Mouse (Mus musculus): Measurements from ENCODE around the gene Tmem14a. TPM values are rescaled to one million over a fixed set of nuclear protein-coding genes. Genes with fewer than 3 reads are reported as not detected.
"Not testable (repeated sequence)": the region's sequence is repeated elsewhere in the genome, so short reads cannot be mapped to it uniquely, and the experiment has no call there.

Tmem14a gene
- polyA plus RNA-seq, 1 experiment from 2014 or later, result 16.7 TPM

GRCm38 (mm10) chr1:21276158-21276557, 57.8 kb downstream of the Tmem14a start:
- H3K27me3 ChIP-seq; H3K4me2 ChIP-seq (replicated peaks); H3K27ac ChIP-seq; H3K36me3 ChIP-seq; H3K4me3 ChIP-seq (replicated peaks); H3K9ac ChIP-seq (replicated peaks); H3K9me3 ChIP-seq; ATAC-seq; H3K4me1 ChIP-seq (replicated peaks): not testable (repeated sequence)
- 37% methylated on average over 2 of the region's 2 CpGs for WGBS

Other genes starting within 250 kb of the Tmem14a start
- gene Tram2, start 139.3 kb upstream of the Tmem14a start, polyA plus RNA-seq (2015; fragmentation: Nextera tagmentation; extraction: Ambion mirVana), result 2.2 and 2.5 TPM in 2 replicates
- gene Gsta3, start 22.0 kb downstream of the Tmem14a start, polyA plus RNA-seq (2015; fragmentation: Nextera tagmentation; extraction: Ambion mirVana), result 0.61 and 0.87 TPM in 2 replicates
- not detected in 2 replicates for gene Khdc1a, start 131.1 kb downstream of the Tmem14a start, polyA plus RNA-seq (2015; fragmentation: Nextera tagmentation; extraction: Ambion mirVana)
- gene Khdc1c, start 149.8 kb downstream of the Tmem14a start, polyA plus RNA-seq (2015; fragmentation: Nextera tagmentation; extraction: Ambion mirVana), result not detected in 2 replicates
- gene Khdc1b, start 165.0 kb downstream of the Tmem14a start, polyA plus RNA-seq (2015; fragmentation: Nextera tagmentation; extraction: Ambion mirVana), result 0.16 TPM in 1 of 2 replicates, not detected in the other

All from midbrain, embryonic 13.5 days (tissue).